Mouse (Mus musculus): ENCODE results near the gene Pak4. TPM values are rescaled to one million over a fixed set of nuclear protein-coding genes. Genes with fewer than 3 reads are reported as not detected.
"Not testable (repeated sequence)": the region's sequence is repeated elsewhere in the genome, so short reads cannot be mapped to it uniquely, and the experiment has no call there.

Pak4 gene
- total RNA-seq, 2 experiments from 2014 or later, result 2.4 to 3.2 TPM

DNA sequence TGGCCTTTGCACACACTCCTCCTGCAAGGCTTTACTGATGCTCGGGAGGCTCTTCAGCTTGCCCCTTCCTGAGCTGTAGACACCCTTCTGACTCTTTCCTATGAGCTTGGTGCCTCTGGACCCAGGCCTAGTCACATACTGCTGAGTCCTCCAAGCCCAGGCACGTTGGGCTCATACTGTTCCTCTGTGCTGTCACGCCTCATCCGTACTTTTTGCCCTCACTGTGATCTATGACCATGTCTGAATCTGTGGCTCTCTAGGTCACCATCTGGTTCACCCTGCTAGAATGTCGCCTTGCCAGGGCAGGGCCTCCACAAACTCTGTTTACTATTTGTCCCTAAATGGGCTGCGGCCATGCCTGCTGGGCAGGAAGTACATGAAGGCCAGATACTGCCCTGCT lies 44.9 kb downstream of the Pak4 start:
- Histone ChIP-seq H3K27ac (no peak overlapping the region), H3K4me3 (no peak overlapping the region)
- intact Hi-C loops (cut with DNase I), result no loop called here
- TF ChIP-seq CTCF (IDR thresholded peaks at IDR 0.05), result no peak
- no peak for DNase-seq

- intact Hi-C loops (cut with DNase I), result no loop called here
- DNase-seq, result no peak
- TF ChIP-seq CTCF (IDR thresholded peaks at IDR 0.05), result no peak
These were observed 50.4 kb downstream of the Pak4 start for GRCm38 (mm10) chr7:28547628-28548027.

DNA sequence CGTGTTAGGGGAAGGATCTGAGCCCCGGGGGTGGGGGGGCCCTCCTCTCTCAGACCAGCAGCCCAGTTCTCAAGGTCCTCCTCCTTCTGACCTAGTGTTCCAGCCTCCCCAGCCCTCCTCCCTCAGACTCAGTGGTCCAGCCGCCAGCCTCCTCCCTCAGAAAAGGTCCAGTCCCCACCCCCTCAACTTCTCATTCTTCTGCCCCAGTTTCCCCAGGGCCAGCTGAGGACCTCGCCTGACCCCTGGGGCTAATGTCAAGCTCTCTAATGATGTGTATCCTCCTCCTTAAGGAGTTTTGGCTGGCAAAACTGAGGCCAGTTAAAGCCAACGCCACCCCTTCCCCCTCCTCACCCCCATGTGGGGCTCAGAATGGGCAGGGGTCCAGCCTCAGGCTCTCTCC lies 50.8 kb downstream of the Pak4 start, which contains the start of gene Nccrp1:
TSS of gene Nccrp1 (minus strand) at position 101 of the 400 bp plus-strand sequence.
- H3K4me3 ChIP-seq, result peak within 1 kb of the TSS; percentile 35

More at GRCm38 (mm10) chr7:28547628-28548027, 50.4 kb downstream of the Pak4 start:
- Histone ChIP-seq H3K27ac (no peak overlapping the region), H3K4me3 (no peak overlapping the region)

GRCm38 (mm10) chr7:28546649-28547048 lies 51.3 kb downstream of the Pak4 start:
- no peak overlapping the region for H3K27ac ChIP-seq
- intact Hi-C loops (cut with DNase I), result no loop called here
- no peak for DNase-seq
- peak overlapping the region; percentile 35 for H3K4me3 ChIP-seq
- TF ChIP-seq CTCF (IDR thresholded peaks at IDR 0.05), result no peak

More for the DNA sequence above, 50.8 kb downstream of the Pak4 start, which contains the start of gene Nccrp1:
- DNase-seq, result no peak
- intact Hi-C loops (cut with DNase I), result no loop called here
- no peak within 1 kb of the TSS for H3K27ac ChIP-seq
- TF ChIP-seq CTCF (IDR thresholded peaks at IDR 0.05), result no peak

- H3K4me3 ChIP-seq, result no peak overlapping the region
- no peak for DNase-seq
- intact Hi-C loops (cut with DNase I), result no loop called here
- no peak overlapping the region for H3K27ac ChIP-seq
- TF ChIP-seq CTCF (IDR thresholded peaks at IDR 0.05), result no peak
These were observed 52.1 kb downstream of the Pak4 start for GRCm38 (mm10) chr7:28545891-28546210.

GRCm38 (mm10) chr7:28545048-28545890 lies 52.7 kb downstream of the Pak4 start:
- intact Hi-C loops (cut with DNase I), result no loop called here
- Histone ChIP-seq H3K27ac (no peak overlapping the region), H3K4me3 (no peak overlapping the region)
- no peak for DNase-seq
- no peak for TF ChIP-seq CTCF (IDR thresholded peaks at IDR 0.05)

DNA sequence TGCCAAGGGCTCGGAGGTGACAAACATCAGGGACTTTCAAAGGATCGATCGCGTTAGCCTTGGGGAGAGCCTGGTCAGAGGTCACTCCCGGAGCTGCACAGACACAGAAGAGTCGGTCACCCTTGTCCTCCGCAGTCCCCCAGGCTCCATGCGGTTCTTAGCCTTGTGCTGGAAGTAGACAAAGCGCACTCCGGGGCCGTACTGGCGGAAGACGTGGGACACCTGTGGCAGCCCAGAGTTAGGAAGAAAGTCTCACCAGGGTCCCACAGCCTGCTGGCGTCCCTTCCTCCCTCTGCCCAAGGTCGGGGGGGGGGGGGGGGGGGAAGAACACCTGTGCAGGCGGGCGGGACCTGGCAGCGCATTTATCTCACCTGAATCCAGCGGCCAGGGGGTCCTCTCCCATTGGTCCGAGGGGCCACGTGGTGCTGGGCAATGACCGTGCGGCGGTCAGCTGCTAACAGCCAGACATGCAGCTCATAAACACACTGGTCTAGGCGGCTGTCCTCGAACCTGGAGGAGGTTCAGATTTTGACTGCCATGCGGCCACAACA lies 53.9 kb downstream of the Pak4 start:
- no peak for TF ChIP-seq CTCF (IDR thresholded peaks at IDR 0.05)
- Histone ChIP-seq H3K4me3 (no peak overlapping the region), H3K27ac (no peak overlapping the region)
- intact Hi-C loops (cut with DNase I), result no loop called here
- DNase-seq, result peak; percentile 15

- intact Hi-C loops (cut with DNase I), result no loop called here
- no peak within 1 kb of the TSS for H3K4me3 ChIP-seq
- no peak for DNase-seq
- no peak within 1 kb of the TSS for H3K27ac ChIP-seq
- TF ChIP-seq CTCF (IDR thresholded peaks at IDR 0.05), result no peak
These were observed 57.5 kb downstream of the Pak4 start, which contains the start of gene Sycn for GRCm38 (mm10) chr7:28540526-28540925. Sycn (plus strand) TSS chr7:28540885.

DNA sequence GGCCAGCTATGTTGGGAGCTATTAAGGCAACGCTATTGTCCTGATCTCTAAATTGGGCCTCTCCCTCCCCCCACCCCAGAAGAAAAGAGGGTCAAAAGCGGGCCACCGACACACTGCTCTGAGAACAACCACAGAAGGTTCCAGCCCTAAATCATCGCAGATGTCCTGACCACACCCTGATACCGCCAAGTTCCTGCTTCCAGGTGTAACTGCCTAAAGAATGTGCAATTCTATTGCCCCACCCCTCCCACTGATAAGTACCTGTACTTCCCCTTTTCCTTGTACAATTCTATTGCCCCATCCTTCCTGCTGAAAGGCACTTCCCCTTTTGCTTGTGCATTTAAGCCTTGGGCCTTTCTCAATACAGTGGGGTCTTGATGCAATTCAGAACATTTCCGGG lies 59.1 kb downstream of the Pak4 start:
- H3K4me3 ChIP-seq; H3K27ac ChIP-seq; intact Hi-C loops (cut with DNase I); DNase-seq: not testable (repeated sequence)

GRCm38 (mm10) chr7:28532005-28532404 lies 66.0 kb downstream of the Pak4 start:
- DNase-seq, result no peak
- intact Hi-C loops (cut with DNase I), result no loop called here

GRCm38 (mm10) chr7:28527922-28528719 lies 69.9 kb downstream of the Pak4 start:
- no peak overlapping the region for H3K27ac ChIP-seq
- no peak overlapping the region for H3K4me3 ChIP-seq
- DNase-seq, result peak; percentile 89
- intact Hi-C loops (cut with DNase I), result loop anchor here (2.0 kb wide), 1 partner anchor 81 kb away; no protein-coding TSS in a partner anchor
- TF ChIP-seq CTCF (IDR thresholded peaks at IDR 0.05), result peak; percentile 90

More at GRCm38 (mm10) chr7:28532005-28532404, 66.0 kb downstream of the Pak4 start:
- H3K27ac ChIP-seq, result no peak overlapping the region
- H3K4me3 ChIP-seq, result no peak overlapping the region
- TF ChIP-seq CTCF (IDR thresholded peaks at IDR 0.05), result no peak

DNA sequence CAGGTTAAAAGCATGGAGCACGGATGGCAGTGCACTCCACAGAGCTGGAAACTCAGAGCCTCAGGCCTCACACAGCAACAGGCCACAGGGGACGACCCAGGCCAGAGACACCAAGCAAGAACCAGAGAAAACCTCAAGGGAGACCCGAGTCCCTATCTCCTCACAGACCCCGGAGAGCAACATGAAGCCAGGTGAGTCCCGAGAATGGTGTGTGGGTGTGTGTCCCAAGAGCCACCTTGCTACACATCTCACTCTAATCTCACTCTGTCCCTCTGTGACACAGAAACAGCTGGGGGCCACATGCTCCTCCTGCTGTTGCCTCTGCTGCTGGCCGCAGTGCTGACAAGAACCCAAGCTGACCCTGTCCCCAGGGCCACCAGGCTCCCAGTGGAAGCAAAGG lies 75.4 kb downstream of the Pak4 start, which contains the start of gene Ifnl3:
TSS of gene Ifnl3 (plus strand) at position 301 of the 400 bp plus-strand sequence.
- H3K4me3 ChIP-seq; H3K27ac ChIP-seq; DNase-seq; intact Hi-C loops (cut with DNase I): not testable (repeated sequence)

GRCm38 (mm10) chr7:28511441-28511840 lies 86.5 kb downstream of the Pak4 start:
- no peak overlapping the region for H3K4me3 ChIP-seq
- DNase-seq, result no peak
- intact Hi-C loops (cut with DNase I), result no loop called here
- TF ChIP-seq CTCF (IDR thresholded peaks at IDR 0.05), result no peak
- H3K27ac ChIP-seq, result no peak overlapping the region

- DNase-seq; intact Hi-C loops (cut with DNase I); H3K27ac ChIP-seq; H3K4me3 ChIP-seq: not testable (repeated sequence)
These were observed 87.5 kb downstream of the Pak4 start, which contains the start of gene Ifnl2 for GRCm38 (mm10) chr7:28510405-28510974. Ifnl2 (minus strand) TSS chr7:28510455.

DNA sequence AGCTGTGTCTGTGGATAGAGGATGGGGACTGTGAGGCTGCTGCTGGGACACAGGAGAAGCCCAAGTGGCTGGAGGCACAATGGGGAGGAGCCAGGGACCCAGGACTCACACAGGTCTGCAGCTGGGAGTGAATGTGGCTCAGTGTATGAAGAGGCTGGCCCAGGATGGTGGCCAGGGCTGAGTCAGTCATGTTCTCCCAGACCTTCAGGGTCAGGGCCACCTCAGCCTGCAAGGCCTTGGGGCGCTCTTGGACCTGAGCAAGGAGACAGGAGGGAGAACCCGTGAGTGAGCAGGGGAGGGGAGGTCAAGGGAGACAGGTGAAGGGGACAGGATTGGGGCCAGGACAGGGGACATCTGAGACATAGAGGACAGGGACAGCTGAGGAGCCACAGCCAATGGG lies 88.9 kb downstream of the Pak4 start:
- H3K4me3 ChIP-seq; intact Hi-C loops (cut with DNase I); H3K27ac ChIP-seq: not testable (repeated sequence)

More for the DNA sequence above, 88.9 kb downstream of the Pak4 start:
- DNase-seq, result not testable (repeated sequence)
